ENCODE assay signal across 19 mouse cellular contexts in genomic region chr10:58824016-58824568, GRCm38 (mm10).
"Had no signal": no experiment of that assay in that cellular context is flagged by ENCODE, and none has a peak within 500 bp of the region (broad histone marks: within the 10 kb centered on the region; RNA-seq: fewer than 3 reads in every experiment).

No protein-coding gene starts in this region.

- ATAC-seq: midbrain, embryonic 16.5 days had no signal

- DNase-seq: lung, adult 18-20 months; lung, embryonic 14.5 days; lung, postnatal 10 days; lung, postnatal 4 days; midbrain, embryonic 14.5 days; retina, postnatal 1 day; right cerebral cortex, adult 18-20 months; right cerebral cortex, postnatal 25 days; right cerebral cortex, postnatal 4 days; spleen, adult 18-20 months; thymus, adult 18-20 months; thymus, postnatal 14 days; thymus, postnatal 36 days had no signal

- H3K4me1 ChIP-seq: midbrain, embryonic 10.5 days; midbrain, embryonic 12.5 days had no signal

- H3K36me3 ChIP-seq: midbrain, embryonic 10.5 days; midbrain, embryonic 12.5 days; neural tube, embryonic 13.5 days; neural tube, embryonic 15.5 days had no signal

- H3K4me2 ChIP-seq: lung, embryonic 14.5 days; midbrain, embryonic 12.5 days; neural tube, embryonic 13.5 days; neural tube, embryonic 15.5 days had no signal

- H3K27me3 ChIP-seq: midbrain, embryonic 12.5 days; neural tube, embryonic 13.5 days; neural tube, embryonic 15.5 days had no signal

- H3K27ac ChIP-seq: midbrain, embryonic 10.5 days; midbrain, embryonic 12.5 days; neural tube, embryonic 13.5 days; neural tube, embryonic 15.5 days had no signal

- H3K4me3 ChIP-seq: midbrain, embryonic 10.5 days; midbrain, embryonic 12.5 days; myocyte; neural tube, embryonic 13.5 days; neural tube, embryonic 15.5 days had no signal

- H3K9ac ChIP-seq: lung, embryonic 14.5 days; midbrain, embryonic 12.5 days; neural tube, embryonic 13.5 days; neural tube, embryonic 15.5 days had no signal

- H3K9me3 ChIP-seq: midbrain, embryonic 10.5 days; midbrain, embryonic 12.5 days; neural tube, embryonic 13.5 days; neural tube, embryonic 15.5 days had no signal
